Mouse (Mus musculus) monocyte, adult 5-6 weeks (primary cell): ENCODE measurements around the gene Nt5c2. TPM values are rescaled to one million over a fixed set of nuclear protein-coding genes. Genes with fewer than 3 reads are reported as not detected.

ENCODE experiments used
- ATAC-seq: fragments of 153-309, 156-312 bp; replicated peaks from 2 replicates; pipeline ENCODE4 v1.8.0; 2017; ENCODE audit warnings: mild to moderate bottlenecking; ENCODE audit not compliant: low TSS enrichment, insufficient number of reproducible peaks, severe bottlenecking, poor library complexity, low FRiP score
- total RNA-seq: library from RNA; stranded (forward); fragments of 200-1000, 200-491, 200-594 nt; gene quantifications from 3 replicates; pipeline ENCODE4 v1.2.3, GENCODE M21; 2017

Gene Nt5c2
- total RNA-seq, 1 experiment from 2014 or later = 63.8 TPM

- no peak for ATAC-seq
These were observed 109.0 kb downstream of the Nt5c2 start for GRCm38 (mm10) chr19:46905971-46906370.

- no peak for ATAC-seq
These were observed 109.6 kb downstream of the Nt5c2 start for GRCm38 (mm10) chr19:46905383-46905782.

DNA sequence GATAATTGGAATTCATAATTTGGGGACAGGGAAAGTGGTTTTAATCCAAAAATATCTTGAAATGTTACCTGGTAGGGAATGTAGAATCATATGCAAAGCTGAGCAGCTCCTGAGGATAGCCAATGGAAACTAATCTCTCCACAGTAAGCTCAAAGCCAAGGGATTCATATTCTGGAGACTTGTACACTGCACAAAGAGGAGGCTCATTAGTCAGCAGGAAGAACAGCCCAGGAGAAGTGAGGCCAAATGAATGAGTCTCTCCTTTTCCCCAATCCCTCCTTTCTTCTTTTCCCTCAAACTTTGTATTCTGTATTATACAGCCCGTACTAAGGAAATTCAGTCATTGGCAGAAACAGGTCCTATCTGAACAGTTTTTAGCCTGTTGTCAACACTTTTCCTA, 110.0 kb downstream of the Nt5c2 start:
- ATAC-seq = no peak

DNA sequence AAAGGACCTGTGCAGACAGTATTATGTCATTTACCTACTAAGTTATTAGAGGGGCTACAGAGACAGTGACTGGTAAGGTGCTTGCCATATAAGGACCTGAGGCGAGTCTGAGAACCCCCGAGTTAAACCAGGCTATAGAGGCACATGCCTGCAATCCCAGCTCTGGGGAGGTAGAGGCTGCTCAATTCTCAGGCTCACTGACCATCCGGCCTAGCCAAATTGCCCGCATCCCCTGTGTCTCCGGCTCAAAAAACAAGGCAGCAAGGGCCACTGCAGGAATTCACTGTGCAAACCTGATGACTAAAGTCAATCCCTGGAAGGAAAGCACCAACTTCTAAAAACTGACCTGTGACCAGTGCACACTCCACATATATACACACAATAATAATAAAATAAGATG, 111.6 kb downstream of the Nt5c2 start:
- ATAC-seq = no peak

- ATAC-seq = peak; percentile 88
These were observed 113.6 kb downstream of the Nt5c2 start for GRCm38 (mm10) chr19:46901323-46901722.

GRCm38 (mm10) chr19:46900786-46901185, 114.2 kb downstream of the Nt5c2 start:
- no peak for ATAC-seq

GRCm38 (mm10) chr19:46899871-46900270, 115.1 kb downstream of the Nt5c2 start:
- no peak for ATAC-seq

DNA sequence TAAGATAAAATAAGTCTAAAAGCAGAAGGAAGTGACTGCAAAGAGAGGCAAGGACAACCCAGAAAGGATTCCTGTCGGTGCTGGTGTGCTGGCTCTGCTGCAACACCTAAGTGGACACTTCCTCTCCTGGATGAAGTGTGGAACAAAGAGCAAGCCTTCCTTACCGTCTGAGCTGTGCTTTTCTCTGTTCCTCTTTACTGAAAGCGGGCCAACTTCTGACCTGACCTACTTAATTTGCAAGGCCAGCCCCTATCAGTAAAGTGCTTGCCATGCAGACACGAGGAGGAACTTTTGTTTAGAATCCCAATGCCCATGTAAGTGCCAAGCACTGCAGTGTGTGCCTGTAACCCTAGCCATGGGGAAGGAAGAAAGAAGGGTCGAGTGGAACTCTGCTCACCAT, 115.6 kb downstream of the Nt5c2 start:
- peak; percentile 76 for ATAC-seq

DNA sequence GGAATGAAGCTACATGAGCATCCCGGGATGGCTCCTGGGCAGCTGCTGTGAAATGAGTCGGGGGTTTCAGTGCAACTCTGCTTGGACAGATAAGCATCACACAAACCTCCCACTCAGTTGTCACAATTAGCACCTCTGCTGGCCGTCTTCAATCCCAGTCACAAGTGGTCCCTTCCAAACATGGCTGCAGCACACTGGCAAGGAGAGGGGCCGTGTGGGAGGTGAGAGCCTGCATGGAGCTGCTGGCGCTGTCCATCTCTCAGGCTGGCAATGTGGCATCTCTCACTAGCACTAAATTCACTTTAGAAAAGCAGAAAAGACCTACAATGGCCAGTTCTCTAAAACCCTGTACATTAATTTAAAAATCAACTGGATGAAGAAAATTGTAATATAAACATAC, 116.7 kb downstream of the Nt5c2 start:
- ATAC-seq = no peak

- no peak for ATAC-seq
These were observed 117.8 kb downstream of the Nt5c2 start for GRCm38 (mm10) chr19:46897135-46897534.

- ATAC-seq = no peak
These were observed 121.5 kb downstream of the Nt5c2 start for GRCm38 (mm10) chr19:46893484-46893883.

GRCm38 (mm10) chr19:46892856-46893255, 122.1 kb downstream of the Nt5c2 start:
- no peak for ATAC-seq

GRCm38 (mm10) chr19:46890657-46891056, 124.3 kb downstream of the Nt5c2 start:
- ATAC-seq = no peak

DNA sequence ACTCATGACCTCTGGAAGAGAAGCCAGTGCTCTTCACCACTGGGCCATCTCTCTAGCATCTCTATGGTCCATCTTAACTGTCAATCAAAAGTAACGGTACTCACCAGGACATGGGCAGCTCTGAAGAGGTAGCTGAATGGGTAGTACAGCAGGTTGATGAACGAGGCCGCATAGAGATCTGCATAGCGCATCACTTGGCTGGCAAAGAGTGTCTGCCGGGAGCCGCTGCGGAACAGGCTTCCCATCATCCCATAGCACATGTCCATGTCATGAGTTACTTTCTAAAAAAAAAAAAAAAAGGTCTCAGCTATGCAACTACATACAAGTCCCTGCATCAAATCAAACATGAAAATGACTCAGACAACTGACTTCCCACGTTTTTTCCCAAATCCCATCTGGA, 125.3 kb downstream of the Nt5c2 start:
- ATAC-seq = no peak

GRCm38 (mm10) chr19:46887811-46888527, 127.0 kb downstream of the Nt5c2 start:
- ATAC-seq = no peak

DNA sequence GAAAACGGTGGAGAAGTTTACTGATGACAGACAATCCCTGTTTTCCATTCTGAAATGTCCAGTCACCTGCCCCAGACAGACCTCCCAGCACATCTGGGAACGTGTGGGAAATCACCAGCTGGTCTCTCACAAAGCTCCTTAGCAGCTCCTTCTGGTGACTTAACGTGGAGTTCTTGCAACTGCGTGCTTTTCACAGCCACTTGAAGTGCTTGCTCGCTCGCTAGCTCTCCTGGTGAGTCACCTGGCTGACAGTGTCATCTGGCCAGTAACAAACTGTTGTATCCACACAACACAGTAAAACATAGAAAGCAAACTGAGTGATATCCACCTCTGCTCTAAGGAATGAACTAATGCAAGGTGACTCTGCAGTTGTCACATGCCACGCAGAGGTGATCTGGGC, 128.1 kb downstream of the Nt5c2 start:
- ATAC-seq = no peak

GRCm38 (mm10) chr19:46885365-46885764, 129.6 kb downstream of the Nt5c2 start:
- ATAC-seq = no peak

- ATAC-seq = no peak
These were observed 135.1 kb downstream of the Nt5c2 start for GRCm38 (mm10) chr19:46879876-46880275.

DNA sequence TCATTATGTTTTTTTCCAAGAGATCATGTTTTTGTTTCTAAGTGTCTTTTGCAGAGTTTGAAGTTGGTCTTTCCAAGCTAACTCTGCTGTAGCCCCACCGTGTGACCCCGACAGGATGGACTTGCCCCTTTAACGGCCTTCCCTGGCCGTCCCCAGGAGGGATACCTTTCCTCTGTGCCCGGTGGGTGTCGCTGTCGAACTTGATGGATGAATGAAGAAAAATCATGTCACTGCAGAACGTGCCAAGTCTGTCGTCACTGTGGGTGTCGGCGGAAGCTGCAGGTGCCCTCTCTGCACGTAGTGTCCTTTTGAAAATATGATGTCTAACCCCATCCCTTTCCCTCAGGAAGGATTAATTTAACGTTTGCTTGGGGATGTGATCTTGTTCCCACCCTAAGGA, 136.6 kb downstream of the Nt5c2 start:
- no peak for ATAC-seq

- ATAC-seq = no peak
These were observed 137.1 kb downstream of the Nt5c2 start for GRCm38 (mm10) chr19:46877886-46878285.

DNA sequence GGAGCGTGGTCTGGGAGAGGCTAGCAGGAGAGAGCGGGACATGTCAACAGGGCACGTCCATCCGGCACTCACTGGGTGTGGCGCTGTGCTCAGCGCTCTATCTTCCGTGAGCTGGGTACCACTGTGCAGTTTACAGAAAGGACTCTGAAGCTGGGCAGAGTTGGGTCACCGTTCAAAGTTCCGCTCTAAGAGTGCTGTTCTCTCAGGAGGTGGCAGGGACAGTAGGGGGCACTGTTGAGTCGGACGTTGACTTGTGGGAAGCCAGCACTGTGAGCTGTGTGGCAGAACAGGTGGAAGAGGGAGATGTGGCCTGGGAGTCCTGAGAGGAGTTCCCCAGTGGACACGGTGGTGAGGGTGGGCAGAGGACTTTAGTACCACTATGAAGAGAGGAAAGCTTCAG, 139.2 kb downstream of the Nt5c2 start:
- ATAC-seq = peak; percentile 76; the same call in 1 of the 2 replicates
